Mouse (Mus musculus) liver, embryonic 12.5 days (tissue): ENCODE data around the gene Olfr305. TPM values are rescaled to one million over a fixed set of nuclear protein-coding genes. Genes with fewer than 3 reads are reported as not detected.

Experiments used
- polyA plus RNA-seq: library from polyadenylated mRNA; unstranded; fragments of >200 nt; fragmentation: Nextera tagmentation; extraction: Ambion mirVana; gene quantifications from 2 replicates; pipeline ENCODE4 v1.2.1, GENCODE M21; 2016

Olfr305 gene
- polyA plus RNA-seq, 1 experiment from 2014 or later: not detected

Other genes starting within 250 kb of the Olfr305 start
- gene Vmn2r75, start 195.2 kb downstream of the Olfr305 start, polyA plus RNA-seq: not detected in 2 replicates
- gene Vmn2r76, start 120.6 kb downstream of the Olfr305 start, polyA plus RNA-seq: not detected in 2 replicates
- gene Olfr310, start 89.8 kb downstream of the Olfr305 start, polyA plus RNA-seq: not detected in 2 replicates
- gene Olfr309, start 53.2 kb downstream of the Olfr305 start, polyA plus RNA-seq: not detected in 2 replicates
- gene Olfr308, start 41.3 kb downstream of the Olfr305 start, polyA plus RNA-seq: not detected in 2 replicates
- not detected in 2 replicates for gene Olfr307, start 29.3 kb downstream of the Olfr305 start, polyA plus RNA-seq
- gene Olfr304, start 19.7 kb upstream of the Olfr305 start, polyA plus RNA-seq: not detected in 2 replicates
- gene Olfr303, start 30.9 kb upstream of the Olfr305 start, polyA plus RNA-seq: not detected in 2 replicates
- not detected in 2 replicates for gene Olfr301, start 36.9 kb upstream of the Olfr305 start, polyA plus RNA-seq
- gene Olfr299, start 93.0 kb upstream of the Olfr305 start, polyA plus RNA-seq: not detected in 2 replicates
- not detected in 2 replicates for gene Olfr298, start 125.6 kb upstream of the Olfr305 start, polyA plus RNA-seq
- not detected in 2 replicates for gene Olfr297, start 153.0 kb upstream of the Olfr305 start, polyA plus RNA-seq
- not detected in 2 replicates for gene Olfr295, start 216.9 kb upstream of the Olfr305 start, polyA plus RNA-seq
- gene Olfr294, start 249.7 kb upstream of the Olfr305 start, polyA plus RNA-seq: not detected in 2 replicates